Mouse (Mus musculus) stomach, postnatal 0 days (tissue): ENCODE results near the gene Tril. TPM values are rescaled to one million over a fixed set of nuclear protein-coding genes. Genes with fewer than 3 reads are reported as not detected.

Experiments used
- ATAC-seq: fragments of 200-750 bp; cut with Nextera tagmentation; 2 replicates; pipeline ENCODE4 v1.8.0; 2017; ENCODE audit not compliant: low FRiP score, low TSS enrichment
- DNase-seq: peaks from one replicate; pipeline ENCODE4 v3.0.0-alpha.2; 2016; ENCODE audit warnings: low spot score
- H3K27ac ChIP-seq: fragments of 300-500 bp; sonication (generic); replicated peaks from 2 replicates; pipeline ENCODE4 v1.5.1; 2014; ENCODE audit warnings: mild to moderate bottlenecking, control low read depth
- H3K27me3 ChIP-seq: fragments of 300-500 bp; sonication (generic); 2 replicates; pipeline ENCODE4 v1.6.1; 2014; ENCODE audit warnings: low read length; ENCODE audit not compliant: control insufficient read depth, insufficient read depth
- H3K36me3 ChIP-seq: fragments of 300-500 bp; sonication (generic); 2 replicates; pipeline ENCODE4 v1.6.1; 2014; ENCODE audit warnings: low read length, mixed read lengths; ENCODE audit not compliant: control insufficient read depth, insufficient read depth
- H3K4me1 ChIP-seq: fragments of 300-500 bp; sonication (generic); replicated peaks from 2 replicates; pipeline ENCODE4 v1.6.1; 2014; ENCODE audit warnings: antibody characterized with exemption; ENCODE audit not compliant: control insufficient read depth, insufficient read depth
- H3K4me2 ChIP-seq: fragments of 300-500 bp; sonication (generic); replicated peaks from 2 replicates; pipeline ENCODE4 v1.6.1; 2014; ENCODE audit warnings: low read depth, mild to moderate bottlenecking, control low read depth, moderate library complexity
- H3K4me3 ChIP-seq: fragments of 300-500 bp; sonication (generic); 2 replicates; pipeline ENCODE4 v1.5.1; 2014; ENCODE audit warnings: low read depth, low read length, control low read depth
- H3K9ac ChIP-seq: fragments of 300-500 bp; sonication (generic); 2 replicates; pipeline ENCODE4 v1.6.1; 2014; ENCODE audit warnings: mild to moderate bottlenecking, low read length, control low read depth, mixed read lengths
- H3K9me3 ChIP-seq: fragments of 300-500 bp; sonication (generic); 2 replicates; pipeline ENCODE4 v1.6.1; 2016; ENCODE audit warnings: low read length; ENCODE audit not compliant: control insufficient read depth
- CTCF ChIP-seq: IDR thresholded peaks from 2 replicates; pipeline ENCODE4 v1.5.1; 2016; ENCODE audit warnings: antibody characterized with exemption, low read depth, mild to moderate bottlenecking, moderate library complexity
- EP300 ChIP-seq: optimal IDR thresholded peaks from 2 replicates; pipeline ENCODE3; 2016; ENCODE audit warnings: antibody characterized with exemption
- WGBS: fragments of 180-500 bp; shearing (Covaris S2); extraction: QIAGEN DNeasy Blood & Tissue Kit; methylation state at CpG from one replicate; pipeline ENCODE4 v1.1.7; 2014; 5-methylcytosine and 5-hydroxymethylcytosine counted together
- polyA plus RNA-seq: library from polyadenylated mRNA; unstranded; fragments of >200 nt; fragmentation: Nextera tagmentation; extraction: Ambion mirVana; gene quantifications from 2 replicates; pipeline ENCODE4 v1.2.1, GENCODE M21; 2015

Tril gene
- polyA plus RNA-seq, 1 experiment from 2014 or later, result 6.8 TPM

DNA sequence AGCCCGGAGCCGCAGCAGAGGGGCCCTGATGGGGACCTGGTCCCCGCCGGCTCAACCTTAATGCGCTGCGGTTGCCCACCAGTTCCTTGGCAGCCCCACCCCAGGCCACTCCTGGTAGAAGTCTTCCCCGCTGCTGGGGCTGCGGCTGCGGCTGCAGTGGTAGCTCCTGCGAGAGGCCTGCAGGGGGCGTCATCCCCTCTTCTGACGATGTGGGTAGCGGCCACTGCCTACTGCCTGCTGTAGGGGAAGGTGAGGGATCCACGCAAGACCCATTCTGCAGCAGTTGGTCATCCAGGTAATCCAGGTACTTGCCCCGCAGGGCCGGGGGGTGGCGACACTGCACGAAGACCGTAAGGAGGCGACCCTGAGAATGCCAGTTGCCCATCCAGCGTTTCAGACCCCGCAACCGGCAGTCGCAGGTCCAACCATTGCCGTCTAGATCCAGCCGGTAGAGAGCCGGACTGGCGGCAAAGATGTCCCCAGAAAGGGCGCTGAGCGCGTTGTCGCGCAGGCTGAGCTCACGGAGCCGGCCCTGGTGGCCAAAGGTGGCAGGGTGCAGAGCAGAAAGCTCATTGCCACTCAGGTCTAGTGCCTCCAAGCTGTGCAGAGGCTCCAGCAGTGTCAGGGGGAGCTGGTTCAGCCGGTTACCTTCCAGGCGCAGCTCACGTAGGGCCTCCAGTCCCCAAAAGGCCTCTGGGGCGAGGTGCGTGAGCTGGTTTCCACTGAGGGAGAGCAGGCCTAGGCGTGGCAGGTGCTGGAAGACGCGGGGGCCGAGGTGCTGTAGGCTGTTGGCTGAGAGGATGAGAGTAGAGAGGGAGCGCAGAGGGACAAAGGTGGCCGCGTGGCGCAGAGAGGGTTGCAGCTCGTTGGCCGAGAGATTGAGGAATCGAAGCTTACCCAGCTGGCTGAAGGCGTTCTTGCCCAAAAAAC lies 1.6 kb downstream of the Tril start:
- H3K4me1 ChIP-seq, result peaks cover 17% of the 10 kb centered on the region
- peak overlapping the region; percentile 68 for H3K9ac ChIP-seq
- H3K36me3 ChIP-seq, result no peaks in the 10 kb centered on the region
- H3K4me3 ChIP-seq, result peak overlapping the region; percentile 57
- peak overlapping the region; percentile 93 for H3K27ac ChIP-seq
- H3K4me2 ChIP-seq, result peak overlapping the region; percentile 77
- 2% methylated on average over 51 of the region's 52 CpGs for WGBS
- DNase-seq (peak; percentile 53), ATAC-seq (peak; percentile 54)
- no peaks in the 10 kb centered on the region for H3K9me3 ChIP-seq
- TF ChIP-seq CTCF (peak; percentile 59), EP300 (no peak)
- H3K27me3 ChIP-seq, result no peaks in the 10 kb centered on the region; the same call in 1 of the 2 replicates

DNA sequence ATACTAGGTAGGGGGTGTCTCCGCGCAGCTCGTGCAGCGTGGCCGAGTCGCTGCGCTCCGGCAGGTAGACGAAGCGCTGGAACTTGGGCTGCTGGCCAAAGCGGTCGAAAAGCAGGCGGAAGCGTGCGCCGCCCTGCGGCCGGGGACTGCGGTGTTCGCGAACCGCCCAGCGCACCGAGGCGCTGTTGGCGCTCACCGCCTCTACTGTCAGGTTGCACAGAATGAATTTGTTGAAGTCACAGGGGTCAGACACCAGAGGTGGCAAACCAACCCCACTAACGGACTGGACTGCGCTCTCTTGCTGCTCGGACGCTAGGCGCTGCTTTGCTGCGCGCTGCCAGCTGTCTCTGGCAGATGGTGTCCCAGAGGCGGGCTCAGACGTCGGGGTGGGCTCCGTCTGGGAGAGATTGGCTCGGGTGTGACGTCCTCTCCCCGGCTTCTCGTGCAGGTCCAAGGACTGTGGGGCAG lies 2.3 kb downstream of the Tril start:
- ATAC-seq (peak; percentile 16), DNase-seq (peak; percentile 84)
- Histone ChIP-seq H3K4me1 (peaks cover 17% of the 10 kb centered on the region), H3K4me3 (peak overlapping the region; percentile 57), H3K36me3 (no peaks in the 10 kb centered on the region), H3K9ac (peak overlapping the region; percentile 68), H3K4me2 (peak overlapping the region; percentile 77), H3K27ac (no peak overlapping the region), H3K9me3 (no peaks in the 10 kb centered on the region), H3K27me3 (no peaks in the 10 kb centered on the region; the same call in 1 of the 2 replicates)
- WGBS, result 0% methylated on average over 42 of the region's 42 CpGs
- TF ChIP-seq EP300 (no peak), CTCF (peak; percentile 81)

DNA sequence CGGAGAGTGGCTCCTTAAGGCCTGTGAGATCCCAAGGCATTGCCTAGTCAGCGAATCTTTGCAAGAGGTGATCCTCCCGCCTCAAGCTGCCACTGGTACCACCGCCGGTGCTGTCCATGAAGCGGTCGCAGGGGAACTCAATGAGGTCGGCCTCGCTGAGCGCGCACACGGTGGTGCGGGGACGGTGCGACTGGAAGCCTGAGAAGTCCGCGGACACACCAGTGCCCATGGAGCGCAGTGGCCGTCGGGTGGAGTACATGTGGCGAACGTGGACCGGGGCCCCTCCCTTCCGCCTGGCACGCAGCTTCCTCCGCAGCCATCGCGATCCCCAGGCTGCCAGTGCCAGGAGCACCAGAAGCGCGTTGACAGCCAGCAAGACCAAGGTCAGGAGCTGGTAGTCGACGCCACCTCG lies 2.9 kb downstream of the Tril start:
- peak overlapping the region; percentile 77 for H3K4me2 ChIP-seq
- WGBS, result 25% methylated on average over 33 of the region's 33 CpGs
- H3K36me3 ChIP-seq, result no peaks in the 10 kb centered on the region
- H3K4me1 ChIP-seq, result peaks cover 17% of the 10 kb centered on the region
- no peak overlapping the region for H3K27ac ChIP-seq
- TF ChIP-seq EP300 (no peak), CTCF (no peak)
- H3K9ac ChIP-seq, result peak overlapping the region; percentile 68
- ATAC-seq, result no peak
- H3K9me3 ChIP-seq, result no peaks in the 10 kb centered on the region
- DNase-seq, result peak; percentile 44
- H3K27me3 ChIP-seq, result no peaks in the 10 kb centered on the region; the same call in 1 of the 2 replicates
- peak overlapping the region; percentile 57 for H3K4me3 ChIP-seq

DNA sequence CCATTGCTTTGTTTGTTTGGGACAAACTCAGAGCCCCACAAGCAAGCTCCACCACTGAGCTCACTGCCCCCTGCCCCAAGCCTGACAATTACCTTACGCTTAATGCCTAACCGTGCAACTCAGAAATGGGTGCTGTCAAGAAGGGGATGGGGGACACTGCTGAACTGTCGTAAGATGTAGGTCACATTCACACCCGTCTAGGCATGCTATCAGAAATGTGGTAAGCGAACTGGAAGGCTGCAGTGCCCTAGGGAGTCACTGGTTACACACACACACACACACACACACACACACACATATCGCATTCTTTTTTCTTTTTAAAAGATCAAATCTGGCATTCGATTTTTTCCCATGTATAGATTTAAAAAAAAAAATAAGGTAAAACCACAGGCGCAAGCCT lies 4.0 kb downstream of the Tril start:
- no peak for DNase-seq
- Histone ChIP-seq H3K4me1 (peaks cover 17% of the 10 kb centered on the region), H3K27ac (no peak overlapping the region), H3K9ac (no peak overlapping the region), H3K36me3 (no peaks in the 10 kb centered on the region), H3K4me3 (no peak overlapping the region), H3K4me2 (no peak overlapping the region), H3K27me3 (no peaks in the 10 kb centered on the region; the same call in 1 of the 2 replicates), H3K9me3 (no peaks in the 10 kb centered on the region)
- TF ChIP-seq EP300 (no peak), CTCF (no peak)
- 80% methylated on average over 8 of the region's 8 CpGs for WGBS
- ATAC-seq, result no peak

DNA sequence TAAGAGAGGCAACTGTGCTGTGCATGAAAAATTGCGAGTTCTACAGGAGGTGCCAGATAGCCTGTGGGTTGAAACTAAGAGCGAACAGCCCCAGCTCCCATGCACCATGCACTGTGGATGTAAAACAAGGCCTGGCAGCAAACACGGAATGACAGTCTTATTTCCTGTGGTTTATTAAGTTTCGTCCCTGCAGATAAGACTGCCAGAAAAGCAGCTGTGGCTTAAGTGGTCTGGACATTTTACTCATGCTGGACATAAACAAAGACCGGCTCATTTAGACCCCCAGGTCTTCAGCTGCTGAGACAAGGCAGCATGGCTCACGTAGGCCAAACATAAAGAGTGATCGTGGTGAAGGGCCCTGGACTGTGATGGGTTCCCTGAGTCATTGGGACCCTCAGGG lies 4.9 kb downstream of the Tril start:
- ATAC-seq (no peak), DNase-seq (no peak)
- Histone ChIP-seq H3K4me1 (peaks cover 17% of the 10 kb centered on the region), H3K27ac (no peak overlapping the region), H3K27me3 (no peaks in the 10 kb centered on the region; the same call in 1 of the 2 replicates), H3K9me3 (no peaks in the 10 kb centered on the region), H3K36me3 (no peaks in the 10 kb centered on the region), H3K4me2 (no peak overlapping the region), H3K4me3 (no peak overlapping the region), H3K9ac (no peak overlapping the region)
- TF ChIP-seq EP300 (no peak), CTCF (no peak)
- 50% methylated on average over 7 of the region's 7 CpGs for WGBS

DNA sequence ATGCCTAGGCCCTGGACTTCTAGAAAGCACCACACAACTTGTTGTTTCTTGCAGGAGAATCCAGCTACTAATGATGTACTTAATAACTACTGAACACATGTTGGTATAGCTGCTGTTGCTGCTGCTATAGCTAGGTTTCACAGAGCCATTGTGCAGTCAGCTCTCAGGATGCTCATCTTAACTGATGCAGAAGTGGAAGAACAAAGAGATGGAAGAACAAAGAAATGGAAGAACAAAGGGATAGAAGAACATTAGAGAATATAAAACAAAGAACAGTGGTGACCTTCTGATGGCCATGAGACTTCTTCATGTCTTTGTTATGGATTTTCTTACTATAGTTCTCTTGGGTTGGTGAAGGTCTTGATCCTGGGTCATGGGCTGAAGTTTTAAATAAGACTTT lies 6.4 kb downstream of the Tril start:
- TF ChIP-seq EP300 (no peak), CTCF (no peak)

More for the DNA sequence above, 6.4 kb downstream of the Tril start:
- Histone ChIP-seq H3K4me2 (no peak overlapping the region), H3K36me3 (no peaks in the 10 kb centered on the region), H3K4me1 (peaks cover 13% of the 10 kb centered on the region), H3K9ac (no peak overlapping the region), H3K27ac (no peak overlapping the region), H3K4me3 (no peak overlapping the region), H3K9me3 (no peaks in the 10 kb centered on the region), H3K27me3 (no peaks in the 10 kb centered on the region)
- no peak for DNase-seq
- no peak for ATAC-seq
